Mouse (Mus musculus) neural tube, embryonic 13.5 days (tissue): Measurements from ENCODE around the gene Sike1. TPM values are rescaled to one million over a fixed set of nuclear protein-coding genes. Genes with fewer than 3 reads are reported as not detected.

Source experiments
- ATAC-seq: fragments of 200-750 bp; cut with Nextera tagmentation; 2 replicates; pipeline ENCODE4 v1.8.0; 2017; ENCODE audit warnings: low read depth, mild to moderate bottlenecking, moderate TSS enrichment, moderate library complexity
- H3K27ac ChIP-seq: fragments of 300-500 bp; sonication (generic); replicated peaks from 2 replicates; pipeline ENCODE4 v1.5.1; 2015; ENCODE audit warnings: moderate library complexity, mild to moderate bottlenecking, inconsistent platforms
- H3K27me3 ChIP-seq: fragments of 300-500 bp; sonication (generic); 2 replicates; pipeline ENCODE4 v1.6.1; 2015; ENCODE audit warnings: mild to moderate bottlenecking, inconsistent platforms
- H3K36me3 ChIP-seq: fragments of 300-500 bp; sonication (generic); 2 replicates; pipeline ENCODE4 v1.6.1; 2015; ENCODE audit warnings: mild to moderate bottlenecking, inconsistent platforms
- H3K4me1 ChIP-seq: fragments of 300-500 bp; sonication (generic); replicated peaks from 2 replicates; pipeline ENCODE4 v1.6.1; 2015; ENCODE audit warnings: inconsistent platforms
- H3K4me2 ChIP-seq: fragments of 300-500 bp; sonication (generic); 2 replicates; pipeline ENCODE4 v1.6.1; 2015; ENCODE audit warnings: inconsistent platforms, mild to moderate bottlenecking, moderate library complexity
- H3K4me3 ChIP-seq: fragments of 300-500 bp; sonication (generic); 2 replicates; pipeline ENCODE4 v1.5.1; 2015; ENCODE audit warnings: mild to moderate bottlenecking, inconsistent platforms
- H3K9ac ChIP-seq: fragments of 300-500 bp; sonication (generic); 2 replicates; pipeline ENCODE4 v1.6.1; 2015; ENCODE audit warnings: moderate library complexity, mild to moderate bottlenecking, inconsistent platforms
- H3K9me3 ChIP-seq: fragments of 300-500 bp; sonication (generic); 2 replicates; pipeline ENCODE4 v1.6.1; 2016; ENCODE audit warnings: inconsistent platforms
- WGBS: fragments of 180-500 bp; shearing (Covaris S2); methylation state at CpG from one replicate; pipeline ENCODE4 v1.1.7; 2015; 5-methylcytosine and 5-hydroxymethylcytosine counted together
- polyA plus RNA-seq: library from polyadenylated mRNA; unstranded; fragments of >200 nt; fragmentation: Nextera tagmentation; extraction: Ambion mirVana; gene quantifications from 2 replicates; pipeline ENCODE4 v1.2.1, GENCODE M21; 2015

The Sike1 gene
- polyA plus RNA-seq: 64.5 and 71.1 TPM in 2 replicates

DNA sequence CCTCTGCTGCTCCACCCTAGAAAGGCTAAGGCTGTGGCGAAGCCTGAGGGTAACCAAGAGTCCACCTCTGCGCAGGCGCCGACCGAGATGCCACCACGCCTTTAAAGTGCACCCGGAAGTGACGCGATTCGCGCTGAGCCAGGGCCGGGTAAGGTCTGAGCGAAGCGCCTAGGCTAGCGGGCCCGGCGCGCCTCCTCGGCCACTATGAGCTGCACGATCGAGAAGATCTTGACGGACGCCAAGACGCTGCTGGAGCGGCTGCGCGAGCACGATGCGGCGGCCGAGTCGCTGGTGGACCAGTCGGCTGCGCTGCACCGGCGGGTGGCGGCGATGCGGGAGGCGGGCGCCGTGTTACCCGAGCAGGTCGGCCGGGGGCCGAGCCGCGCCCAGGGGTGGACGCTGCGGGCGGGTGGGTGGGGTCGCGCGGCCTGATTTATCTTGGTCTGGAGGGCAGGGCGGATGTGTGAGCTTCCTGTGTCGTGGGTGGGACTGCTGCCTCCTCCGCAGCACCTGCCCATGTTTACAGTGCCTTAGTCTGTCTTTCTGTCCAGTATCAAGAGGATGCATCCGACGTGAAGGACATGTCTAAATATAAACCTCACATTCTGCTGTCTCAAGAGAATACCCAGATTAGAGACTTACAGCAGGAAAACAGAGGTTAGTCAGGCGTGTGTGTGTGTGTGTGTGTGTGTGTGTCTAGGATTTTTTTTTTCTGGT is at the start of gene Sike1:
Gene Sike1, plus strand, starts transcription at position 104 of the 717 bp plus-strand sequence.
- Histone ChIP-seq H3K4me3 (peak within 1 kb of the TSS; percentile 63), H3K4me1 (peaks cover 20% of the 10 kb centered on the region), H3K27ac (peak within 1 kb of the TSS; percentile 93), H3K4me2 (peak within 1 kb of the TSS; percentile 54), H3K9ac (peak within 1 kb of the TSS; percentile 82), H3K27me3 (no peaks in the 10 kb centered on the region), H3K9me3 (no peaks in the 10 kb centered on the region), H3K36me3 (peaks cover 28% of the 10 kb centered on the region)
- WGBS: under 1% methylated on average over 60 of the region's 60 CpGs
- ATAC-seq: peak; percentile 99

DNA sequence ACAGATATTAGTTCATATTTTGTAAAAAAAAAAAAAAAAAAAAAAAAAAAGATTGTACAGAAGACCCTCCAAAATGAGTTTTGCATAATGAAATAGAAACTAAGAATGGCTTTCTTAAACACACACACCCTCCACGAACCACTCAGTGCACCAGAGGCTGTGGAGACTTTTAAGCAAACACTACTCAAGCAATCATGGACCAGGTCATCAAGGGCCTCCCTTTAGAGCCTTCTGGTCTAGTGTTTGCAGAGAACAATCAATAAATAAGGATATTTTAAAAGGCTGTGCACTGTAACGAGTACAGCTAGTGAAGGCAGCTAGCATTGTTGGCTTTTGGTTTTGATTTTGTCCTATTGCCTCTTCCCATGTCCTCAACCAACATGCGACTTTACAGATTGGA is 49.2 kb upstream of the Sike1 start:
- Histone ChIP-seq H3K27me3 (no peaks in the 10 kb centered on the region), H3K36me3 (no peaks in the 10 kb centered on the region), H3K4me1 (no peaks in the 10 kb centered on the region), H3K9ac (no peak overlapping the region), H3K27ac (no peak overlapping the region), H3K4me3 (no peak overlapping the region), H3K9me3 (no peaks in the 10 kb centered on the region), H3K4me2 (no peak overlapping the region)
- ATAC-seq: no peak
- WGBS: 86% methylated on average over 3 of the region's 3 CpGs

DNA sequence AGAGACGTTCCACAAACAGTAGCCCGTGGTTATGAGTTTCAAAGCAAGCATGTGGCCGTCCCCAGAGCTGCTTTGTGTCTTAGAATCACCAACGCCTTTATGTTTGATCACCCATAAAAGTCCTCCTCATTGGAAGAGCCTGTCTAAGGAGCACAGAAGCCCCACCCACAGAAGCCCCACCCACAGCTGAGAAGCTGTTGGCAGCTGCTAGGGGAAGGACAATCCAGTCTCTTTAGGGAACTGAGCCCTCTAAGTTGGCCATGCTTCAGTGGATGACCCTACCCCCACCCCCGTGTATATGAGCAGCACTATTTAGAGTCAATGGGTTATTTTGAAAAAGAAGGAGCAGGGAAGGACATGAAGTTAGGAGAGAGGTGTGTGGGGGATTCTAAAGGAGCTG is 48.6 kb upstream of the Sike1 start:
- Histone ChIP-seq H3K9me3 (no peaks in the 10 kb centered on the region), H3K4me2 (no peak overlapping the region), H3K27ac (no peak overlapping the region), H3K4me3 (no peak overlapping the region), H3K27me3 (no peaks in the 10 kb centered on the region), H3K9ac (no peak overlapping the region), H3K4me1 (no peaks in the 10 kb centered on the region), H3K36me3 (no peaks in the 10 kb centered on the region)
- WGBS: 51% methylated on average over 5 of the region's 5 CpGs
- no peak for ATAC-seq

DNA sequence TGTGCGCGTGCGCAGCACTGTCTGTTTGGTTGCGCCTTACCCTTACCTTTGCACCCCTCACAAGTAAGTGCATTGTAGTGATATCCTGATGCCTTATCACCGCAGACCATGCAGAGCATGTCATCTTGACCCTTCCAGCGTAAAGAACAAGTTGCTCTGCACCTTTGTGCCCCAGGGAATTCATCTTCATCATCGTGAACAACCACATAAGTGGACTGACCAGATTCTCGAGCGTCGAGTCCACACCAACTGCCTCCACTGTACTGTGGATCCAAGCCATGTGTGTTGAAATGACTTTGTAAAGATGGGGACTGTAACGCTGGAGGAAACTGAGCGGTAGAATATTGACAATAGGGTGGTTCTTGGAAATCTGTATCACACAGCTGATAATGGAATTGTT is 41.0 kb upstream of the Sike1 start:
- 92% methylated on average over 12 of the region's 12 CpGs for WGBS
- H3K27ac ChIP-seq: no peak overlapping the region
- no peak for ATAC-seq
- H3K27me3 ChIP-seq: no peaks in the 10 kb centered on the region
- H3K4me2 ChIP-seq: no peak overlapping the region
- no peak overlapping the region for H3K4me3 ChIP-seq
- no peaks in the 10 kb centered on the region for H3K36me3 ChIP-seq
- H3K4me1 ChIP-seq: no peaks in the 10 kb centered on the region
- no peak overlapping the region for H3K9ac ChIP-seq
- H3K9me3 ChIP-seq: no peaks in the 10 kb centered on the region

DNA sequence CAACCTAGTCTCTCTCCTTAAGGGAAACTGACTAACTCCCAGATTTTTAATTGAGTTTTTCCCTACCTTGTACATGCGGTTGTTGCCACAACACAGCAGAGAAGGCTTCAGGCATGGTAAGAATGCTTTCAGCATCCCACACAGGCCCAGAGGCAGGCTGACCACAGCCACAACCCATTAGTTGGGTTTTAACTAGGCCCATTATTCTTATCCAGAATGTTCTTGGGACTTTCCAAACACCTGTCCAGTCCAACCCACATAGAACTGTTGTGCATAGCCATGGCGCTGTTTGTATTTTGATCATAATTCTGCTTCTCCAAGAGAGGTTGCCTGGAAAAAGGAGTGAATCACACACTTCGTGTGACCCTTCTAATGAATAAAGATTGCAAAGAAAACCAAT is 40.4 kb upstream of the Sike1 start:
- Histone ChIP-seq H3K4me1 (no peaks in the 10 kb centered on the region), H3K27ac (no peak overlapping the region), H3K9me3 (no peaks in the 10 kb centered on the region), H3K36me3 (no peaks in the 10 kb centered on the region), H3K4me2 (no peak overlapping the region), H3K4me3 (no peak overlapping the region), H3K27me3 (no peaks in the 10 kb centered on the region), H3K9ac (no peak overlapping the region)
- 86% methylated on average over 3 of the region's 3 CpGs for WGBS
- no peak for ATAC-seq

DNA sequence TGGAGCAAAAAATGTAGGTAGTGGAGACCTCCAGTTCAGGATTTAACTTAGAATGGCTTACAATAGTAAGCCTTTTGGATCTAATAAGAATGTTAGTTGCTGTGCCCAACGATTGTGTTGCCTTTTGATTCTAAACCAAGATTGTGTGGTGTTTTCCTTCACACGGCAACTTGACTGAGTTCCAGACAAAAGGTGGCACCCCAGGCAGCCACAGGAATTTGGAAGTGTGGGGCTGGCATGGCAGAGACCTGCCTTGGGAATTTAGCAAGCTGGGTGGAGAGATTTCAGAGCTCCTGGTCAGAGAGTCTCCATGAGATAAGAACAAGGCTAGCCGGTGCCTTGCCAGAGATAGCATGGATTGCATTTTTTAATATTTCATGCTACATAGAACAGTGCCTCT is 39.9 kb upstream of the Sike1 start:
- Histone ChIP-seq H3K27ac (no peak overlapping the region), H3K9me3 (no peaks in the 10 kb centered on the region), H3K27me3 (no peaks in the 10 kb centered on the region), H3K36me3 (no peaks in the 10 kb centered on the region), H3K4me1 (no peaks in the 10 kb centered on the region), H3K9ac (no peak overlapping the region), H3K4me2 (no peak overlapping the region), H3K4me3 (no peak overlapping the region)
- WGBS: 75% methylated on average over 3 of the region's 3 CpGs
- no peak for ATAC-seq

DNA sequence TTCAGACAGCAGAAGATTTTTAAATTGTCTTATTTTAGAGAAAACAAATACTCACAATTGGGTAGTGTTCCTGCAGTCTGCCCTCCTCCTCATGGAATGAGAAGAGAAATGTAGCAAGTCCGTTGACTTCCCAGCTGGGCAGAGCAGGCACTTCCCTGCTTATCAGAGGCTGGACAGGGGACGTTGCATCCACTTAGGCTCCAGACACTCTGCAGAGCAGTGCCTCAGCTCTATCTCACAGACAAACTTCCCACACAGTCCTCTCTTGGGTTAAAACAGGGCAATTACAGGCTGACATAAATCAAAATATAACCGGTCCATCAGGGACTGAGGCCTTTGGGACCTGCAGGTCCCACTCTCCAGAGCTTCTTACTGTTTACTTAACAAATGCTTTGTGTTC is 31.5 kb upstream of the Sike1 start, which contains the start of gene Nr1h5:
Gene Nr1h5, minus strand, starts transcription at position 101 of the 400 bp plus-strand sequence.
- H3K9me3 ChIP-seq: no peaks in the 10 kb centered on the region
- 50% methylated on average over 3 of the region's 3 CpGs for WGBS
- no peak within 1 kb of the TSS for H3K4me2 ChIP-seq

DNA sequence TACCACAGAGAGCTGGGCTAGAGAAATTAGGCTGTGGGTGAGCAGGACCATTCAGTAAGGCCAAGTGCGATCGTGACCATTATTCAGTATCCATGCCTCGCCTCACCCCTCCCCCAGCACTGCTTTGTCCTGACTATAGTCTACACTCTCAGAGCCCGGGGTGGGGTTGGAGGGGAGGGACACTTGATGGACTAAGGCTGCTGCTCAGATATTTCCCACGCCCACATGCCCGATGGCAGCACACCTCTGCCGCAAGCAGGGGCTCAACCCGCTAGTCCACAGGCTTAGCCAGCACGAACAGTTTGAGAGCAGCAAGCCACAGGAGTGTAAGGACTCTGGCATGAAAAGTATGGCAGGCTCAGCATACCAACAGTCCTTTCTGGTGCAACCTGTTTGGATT is 25.4 kb upstream of the Sike1 start:
- WGBS: 30% methylated on average over 9 of the region's 9 CpGs
- Histone ChIP-seq H3K9ac (no peak overlapping the region), H3K36me3 (no peaks in the 10 kb centered on the region), H3K27ac (no peak overlapping the region), H3K27me3 (no peaks in the 10 kb centered on the region), H3K4me3 (no peak overlapping the region), H3K4me2 (peak overlapping the region; percentile 29), H3K9me3 (no peaks in the 10 kb centered on the region), H3K4me1 (peaks cover 6% of the 10 kb centered on the region; the same call in 1 of the 2 replicates)
- peak; percentile 40 for ATAC-seq

More for the DNA sequence above, 31.5 kb upstream of the Sike1 start, which contains the start of gene Nr1h5:
- no peak within 1 kb of the TSS for H3K9ac ChIP-seq
- no peaks in the 10 kb centered on the region for H3K36me3 ChIP-seq
- H3K4me3 ChIP-seq: no peak within 1 kb of the TSS
- H3K27me3 ChIP-seq: no peaks in the 10 kb centered on the region
- H3K27ac ChIP-seq: no peak within 1 kb of the TSS
- ATAC-seq: no peak
- no peaks in the 10 kb centered on the region for H3K4me1 ChIP-seq

DNA sequence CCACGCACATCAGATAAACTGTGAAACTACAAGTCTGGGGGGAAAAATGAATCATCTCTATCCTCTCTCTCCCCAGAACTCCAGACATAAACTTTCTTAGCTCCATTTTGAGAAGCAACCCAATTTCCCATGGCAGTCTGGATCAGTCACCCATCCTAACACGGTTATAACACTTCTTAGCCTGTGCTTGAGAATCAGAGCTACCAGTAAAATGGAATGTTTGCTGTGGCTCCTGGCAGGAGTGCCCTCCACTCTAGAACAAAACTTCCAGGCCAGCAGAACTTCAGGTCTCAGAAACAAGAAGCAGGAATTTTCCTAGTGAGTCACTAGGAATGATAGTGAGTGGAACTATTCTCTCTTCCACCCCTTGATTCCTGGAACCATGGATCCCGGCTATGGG is 25.0 kb upstream of the Sike1 start:
- H3K4me2 ChIP-seq: no peak overlapping the region
- 93% methylated on average over 3 of the region's 3 CpGs for WGBS
- ATAC-seq: no peak

DNA sequence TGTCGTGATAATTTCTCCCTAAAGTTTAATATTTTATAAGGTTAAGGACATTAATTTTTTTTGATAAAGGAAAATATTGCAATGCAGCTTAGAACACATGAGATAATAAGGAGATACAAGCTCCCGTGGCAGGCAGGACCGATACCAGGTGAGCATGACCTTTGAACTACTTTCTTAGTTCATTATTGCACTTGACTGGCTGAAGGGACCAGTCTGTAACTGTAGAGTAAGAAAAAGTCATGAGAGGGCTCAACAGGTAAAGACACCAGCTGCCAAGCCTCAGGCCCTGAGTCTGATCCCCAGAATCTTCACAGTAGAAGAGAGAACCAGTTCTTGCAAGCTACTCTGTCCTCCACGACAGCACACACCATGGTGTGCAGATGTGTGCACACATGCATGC is 18.6 kb upstream of the Sike1 start:
- no peak overlapping the region for H3K9ac ChIP-seq
- no peak for ATAC-seq
- WGBS: 87% methylated on average over 4 of the region's 4 CpGs
- H3K4me3 ChIP-seq: no peak overlapping the region
- H3K36me3 ChIP-seq: no peaks in the 10 kb centered on the region
- H3K27ac ChIP-seq: no peak overlapping the region
- peaks cover 11% of the 10 kb centered on the region for H3K4me1 ChIP-seq
- no peaks in the 10 kb centered on the region for H3K27me3 ChIP-seq
- H3K9me3 ChIP-seq: no peaks in the 10 kb centered on the region
- no peak overlapping the region for H3K4me2 ChIP-seq

More for the DNA sequence above, 25.0 kb upstream of the Sike1 start:
- no peak overlapping the region for H3K4me3 ChIP-seq
- peaks cover 6% of the 10 kb centered on the region; the same call in 1 of the 2 replicates for H3K4me1 ChIP-seq
- H3K9ac ChIP-seq: no peak overlapping the region
- H3K36me3 ChIP-seq: no peaks in the 10 kb centered on the region
- H3K27ac ChIP-seq: no peak overlapping the region
- no peaks in the 10 kb centered on the region for H3K27me3 ChIP-seq
- no peaks in the 10 kb centered on the region for H3K9me3 ChIP-seq

DNA sequence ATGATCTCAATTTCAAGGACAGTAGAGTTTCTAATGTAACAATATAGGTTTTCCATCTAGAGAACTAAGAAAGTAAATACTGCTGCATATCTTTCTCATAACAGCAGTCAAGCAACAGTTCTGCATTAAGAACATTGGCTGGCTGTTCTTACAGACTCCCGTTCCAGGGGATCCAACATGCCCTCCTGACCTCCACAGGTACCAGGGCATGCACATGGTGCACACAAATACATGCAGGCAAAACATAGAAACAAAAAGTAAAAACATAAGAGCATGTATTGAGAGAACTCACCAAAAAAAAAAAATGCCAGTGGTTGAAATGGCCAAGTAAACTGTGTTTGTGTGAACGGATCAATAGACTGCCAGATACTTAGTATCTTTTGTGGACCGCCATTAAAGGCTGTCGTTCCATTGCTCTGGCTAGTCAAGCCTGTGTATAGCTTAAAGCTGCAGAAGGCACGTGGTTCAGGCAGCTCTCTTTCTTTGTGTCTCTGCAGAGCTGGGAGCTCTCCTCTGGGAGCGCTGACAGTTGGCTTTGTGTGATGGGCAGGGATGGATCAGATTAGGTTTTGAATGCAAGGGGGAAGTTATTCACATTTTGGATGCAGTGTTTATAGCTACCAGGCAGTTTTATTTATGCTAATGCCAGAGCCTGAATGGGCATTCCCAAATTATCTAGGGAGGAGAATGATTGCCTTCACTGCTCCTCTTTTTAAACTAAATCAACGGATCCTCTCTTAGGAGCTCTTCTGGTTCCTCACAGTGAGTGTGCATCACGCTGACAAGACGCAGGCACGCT is 15.8 kb upstream of the Sike1 start:
- H3K9me3 ChIP-seq: no peaks in the 10 kb centered on the region
- WGBS: 14% methylated on average over 10 of the region's 10 CpGs
- H3K27ac ChIP-seq: peak overlapping the region; percentile 86
- H3K9ac ChIP-seq: peak overlapping the region; percentile 59
- H3K4me2 ChIP-seq: peak overlapping the region; percentile 49
- no peaks in the 10 kb centered on the region for H3K36me3 ChIP-seq
- peaks cover 11% of the 10 kb centered on the region for H3K4me1 ChIP-seq
- H3K4me3 ChIP-seq: peak overlapping the region; percentile 5
- no peaks in the 10 kb centered on the region for H3K27me3 ChIP-seq
- peak; percentile 99 for ATAC-seq

DNA sequence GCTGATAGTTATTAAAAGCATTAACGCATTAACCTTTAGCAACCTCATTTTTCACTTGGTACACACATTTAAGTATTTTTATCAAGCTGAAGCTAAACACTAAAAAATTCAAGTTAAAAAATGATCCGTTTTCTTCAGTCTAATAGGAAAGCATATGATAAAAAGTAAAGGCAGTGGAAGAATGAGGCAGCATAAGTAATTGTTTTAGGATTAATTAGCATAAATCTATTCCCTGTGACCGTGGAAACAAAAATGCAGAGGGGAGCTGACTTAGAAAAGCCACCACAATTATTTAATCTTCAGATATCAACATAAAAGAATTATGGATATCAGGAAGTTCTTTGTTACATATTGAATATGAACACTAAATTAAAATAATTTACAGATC is 15.2 kb upstream of the Sike1 start:
- Histone ChIP-seq H3K4me2 (peak overlapping the region; percentile 49), H3K9ac (peak overlapping the region; percentile 59), H3K27ac (peak overlapping the region; percentile 86), H3K4me3 (peak overlapping the region; percentile 5), H3K4me1 (peaks cover 11% of the 10 kb centered on the region), H3K9me3 (no peaks in the 10 kb centered on the region), H3K27me3 (no peaks in the 10 kb centered on the region), H3K36me3 (no peaks in the 10 kb centered on the region)
- ATAC-seq: no peak
- WGBS: 34% methylated on average over 3 of the region's 3 CpGs
